Mouse (Mus musculus): ENCODE data around the gene D330020A13Rik.
A peak's percentile ranks its signal among the peaks of the same experiment; 100 is the strongest.
"Not testable (repeated sequence)": the region's sequence is repeated elsewhere in the genome, so short reads cannot be mapped to it uniquely, and the experiment has no call there.

Gene D330020A13Rik

DNA sequence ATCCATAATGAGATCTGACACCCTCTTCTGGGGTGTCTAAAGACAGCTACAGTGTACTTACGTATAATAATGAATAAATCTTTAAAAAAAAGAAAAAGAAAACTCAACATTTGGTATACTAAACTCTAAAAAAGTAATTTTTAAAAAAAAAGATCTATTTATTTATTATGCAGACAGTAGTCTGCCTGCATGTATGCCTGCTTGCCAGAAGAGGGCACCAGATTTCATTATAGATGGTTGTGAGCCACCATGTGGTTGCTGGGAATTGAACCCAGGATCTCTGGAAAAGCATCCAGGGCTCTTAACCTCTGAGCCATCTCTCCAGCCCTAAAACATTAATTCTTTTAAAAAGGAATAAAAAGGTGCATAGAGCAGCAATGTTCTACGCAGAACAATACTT lies 2.4 kb downstream of the D330020A13Rik start:
- not testable (repeated sequence) for DNase-seq (ENCODE audit: low spot score in 2 of 2)

DNA sequence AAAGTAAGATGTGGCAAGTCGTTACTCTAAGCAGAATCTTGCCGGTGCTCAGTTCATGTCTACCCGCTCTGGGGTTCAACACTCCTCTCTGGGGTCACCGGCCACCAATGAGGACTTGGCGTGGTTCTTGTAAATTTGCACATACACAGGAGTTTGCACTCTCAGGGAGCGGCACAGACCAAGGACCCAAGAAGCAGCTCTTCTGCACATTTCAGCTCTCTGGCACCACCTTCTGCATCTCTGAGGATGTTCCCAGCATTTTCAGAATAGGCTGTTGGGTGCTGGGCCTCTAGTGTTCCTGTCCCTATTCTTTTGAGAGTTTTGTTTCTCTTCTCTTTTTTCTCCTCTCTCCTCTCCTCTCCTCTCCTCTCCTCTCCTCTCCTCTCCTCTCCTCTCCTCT lies 7.0 kb downstream of the D330020A13Rik start:
- peak; percentile 8 to 42 for DNase-seq (ENCODE audit: low spot score in 2 of 2)

DNA sequence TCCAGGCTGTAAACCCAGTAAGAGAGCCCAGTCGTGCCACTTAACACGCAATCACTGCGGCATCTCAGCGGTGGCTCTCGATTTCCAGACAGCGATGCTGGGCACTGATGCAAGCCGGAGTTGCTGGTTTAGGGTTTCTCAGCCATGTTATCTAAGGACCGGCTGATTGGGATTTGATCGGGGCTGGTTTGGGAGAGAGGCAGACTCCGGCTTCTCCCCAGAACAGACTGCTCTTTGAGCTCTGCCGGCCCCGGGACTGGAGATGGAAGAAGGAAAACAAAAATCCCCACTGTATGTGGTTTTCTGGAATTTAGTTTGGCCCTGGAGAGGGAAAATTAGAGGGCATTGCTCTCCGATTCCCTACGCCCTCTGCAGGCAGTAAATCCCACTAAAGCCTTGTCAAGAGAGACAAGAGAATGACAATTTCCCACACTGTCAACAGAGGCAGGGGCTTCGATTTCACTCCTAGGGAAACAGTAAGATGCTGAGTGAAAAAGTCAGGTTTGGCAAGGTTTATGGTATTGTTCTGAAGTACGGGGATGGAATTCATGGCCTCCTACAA lies 8.7 kb downstream of the D330020A13Rik start:
- no peak for DNase-seq (ENCODE audit: low spot score in 2 of 2)

DNA sequence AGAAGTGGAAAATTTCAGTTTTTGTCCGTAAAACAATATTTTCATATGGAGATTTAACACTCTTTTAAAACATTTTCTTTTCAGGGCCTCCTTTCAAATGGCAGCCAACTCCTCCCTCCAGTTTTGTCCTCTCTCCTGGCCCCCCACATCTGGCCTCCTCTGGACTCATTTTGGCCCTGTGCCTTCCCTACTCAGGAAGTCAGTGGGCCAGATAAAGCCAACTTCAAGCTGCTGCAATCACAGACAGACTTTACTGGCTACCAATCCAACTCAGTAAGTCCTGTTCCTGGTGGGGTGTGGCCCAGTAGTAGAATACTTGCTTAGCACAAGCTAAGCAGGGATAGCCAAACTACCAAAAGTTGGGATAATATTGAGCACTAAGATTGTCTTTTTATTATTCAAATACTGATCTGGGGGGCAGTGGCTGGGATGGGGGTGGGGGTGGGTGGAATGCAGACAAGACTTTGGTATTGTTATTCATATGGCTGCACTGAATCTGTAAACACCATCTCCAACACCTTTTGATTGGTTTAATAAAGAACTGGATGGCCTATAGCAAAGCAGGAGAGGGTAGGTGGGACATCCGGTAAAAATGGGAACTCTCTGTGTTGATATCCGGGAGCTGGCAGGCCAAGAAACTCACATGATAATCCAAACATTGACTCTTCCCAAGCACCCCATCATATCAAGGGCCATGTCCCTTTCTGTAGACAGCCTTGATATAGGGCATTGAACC lies 12.9 kb downstream of the D330020A13Rik start:
- no peak for DNase-seq (ENCODE audit: low spot score in 2 of 2)

DNA sequence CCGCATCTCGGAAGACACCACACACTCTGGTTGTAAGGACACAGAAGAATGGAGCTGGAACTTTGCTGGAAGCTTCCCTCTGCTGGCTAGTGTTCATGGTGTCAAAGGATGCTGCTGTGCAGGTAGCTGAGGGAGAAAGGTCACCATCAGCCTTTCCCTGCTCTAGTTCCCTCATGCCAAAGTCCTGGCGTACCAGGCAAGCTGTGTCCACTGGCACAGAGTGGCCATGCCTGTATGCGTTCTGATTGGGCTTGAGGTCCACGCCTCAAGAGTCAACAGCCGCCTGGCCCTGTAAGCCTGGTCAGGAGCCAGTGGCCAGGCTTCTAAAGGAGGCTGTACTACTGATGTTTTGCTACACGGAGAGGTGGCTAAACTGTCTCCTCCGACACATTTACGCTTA lies 15.2 kb downstream of the D330020A13Rik start:
- no peak for DNase-seq (ENCODE audit: low spot score in 2 of 2)

DNA sequence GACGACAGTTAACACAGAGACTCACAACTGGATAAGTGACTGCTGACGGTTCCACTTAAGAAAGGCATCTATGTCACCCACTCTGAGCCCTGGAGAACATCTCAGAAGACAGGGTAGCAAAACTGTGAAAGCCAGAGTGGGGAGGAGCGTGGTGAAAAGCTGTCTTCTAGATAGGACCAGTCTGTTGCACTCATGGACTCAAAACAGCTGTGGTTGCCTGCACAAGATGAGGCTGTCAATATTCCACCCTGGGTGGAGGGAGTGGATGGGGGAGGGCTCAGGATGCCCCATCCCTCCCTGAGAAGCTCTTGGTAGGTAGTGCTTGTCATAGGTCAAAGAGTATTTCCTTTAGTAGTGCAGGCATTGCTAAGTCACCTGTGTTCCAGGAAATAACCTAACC lies 15.6 kb downstream of the D330020A13Rik start:
- no peak for DNase-seq (ENCODE audit: low spot score in 2 of 2)

DNA sequence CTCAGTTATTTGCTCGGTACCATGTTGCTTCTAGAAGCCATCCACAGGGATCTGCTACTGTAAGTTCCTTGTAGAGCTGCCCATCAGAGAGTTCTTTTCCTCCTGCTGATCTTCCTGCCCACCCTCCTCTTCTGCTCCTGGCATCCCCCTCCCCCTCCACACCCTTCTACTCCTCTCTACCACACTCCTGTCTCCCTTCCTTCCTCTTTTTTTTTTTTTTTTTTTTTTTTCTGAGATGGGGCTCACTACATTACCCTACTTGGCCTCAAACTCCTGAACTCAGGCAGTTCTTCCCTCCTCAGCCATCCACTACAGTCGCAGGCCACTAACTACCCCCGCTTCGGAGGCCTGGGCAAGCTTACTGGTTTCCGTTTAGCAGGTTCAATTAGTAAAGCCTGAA lies 18.3 kb downstream of the D330020A13Rik start:
- DNase-seq (ENCODE audit: low spot score in 2 of 2), result no peak

DNA sequence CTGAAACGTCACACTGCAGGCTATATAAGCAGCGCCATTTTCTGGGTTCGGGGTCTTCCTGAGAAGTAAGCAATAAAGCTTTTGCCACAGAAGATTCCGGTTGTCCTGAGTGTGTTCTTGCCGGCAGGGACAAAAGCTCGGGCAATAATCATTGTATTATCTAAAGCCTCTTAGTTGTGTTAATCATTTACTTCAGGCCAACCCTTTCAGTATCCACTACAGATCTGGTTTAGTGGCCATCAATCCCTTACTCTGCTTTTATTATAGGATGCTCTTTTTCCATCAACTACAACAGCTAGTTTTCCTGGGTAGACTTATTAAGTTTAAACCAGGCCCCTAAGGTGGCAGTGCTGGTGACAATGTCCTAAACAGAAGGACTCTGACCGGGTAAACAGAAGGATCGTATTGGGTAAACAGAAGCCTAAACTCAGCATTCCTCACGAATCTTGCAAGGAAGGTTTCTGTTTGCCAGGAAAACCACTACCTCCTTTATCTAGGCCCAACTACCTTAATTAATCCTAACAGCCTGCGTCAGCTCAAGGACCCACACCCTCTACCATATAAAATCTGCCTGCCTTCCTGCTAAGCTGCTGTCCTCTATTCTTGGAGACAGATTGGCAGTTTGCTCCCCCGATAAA lies 24.3 kb downstream of the D330020A13Rik start:
- DNase-seq (ENCODE audit: low spot score in 2 of 2), result no peak

DNA sequence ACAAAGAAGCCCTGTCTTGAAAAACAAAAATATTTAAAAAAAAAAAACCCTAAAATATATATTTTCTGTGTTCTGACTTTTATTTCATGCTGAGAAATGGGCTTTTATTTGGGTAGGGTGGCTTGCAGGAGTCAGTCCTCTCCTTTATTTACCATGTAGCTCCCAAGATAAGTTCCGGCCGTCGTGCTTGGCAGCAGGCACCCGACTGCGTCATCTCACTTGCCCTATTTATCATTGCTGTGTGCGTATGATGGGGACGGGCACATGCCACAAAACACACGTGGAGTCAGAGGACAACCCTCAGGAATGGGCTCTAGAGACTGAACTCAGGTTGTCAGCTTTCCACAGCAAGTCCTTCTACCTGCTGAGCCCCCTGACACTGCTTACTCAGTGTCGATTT lies 25.0 kb downstream of the D330020A13Rik start:
- DNase-seq (ENCODE audit: low spot score in 2 of 2), result no peak

DNA sequence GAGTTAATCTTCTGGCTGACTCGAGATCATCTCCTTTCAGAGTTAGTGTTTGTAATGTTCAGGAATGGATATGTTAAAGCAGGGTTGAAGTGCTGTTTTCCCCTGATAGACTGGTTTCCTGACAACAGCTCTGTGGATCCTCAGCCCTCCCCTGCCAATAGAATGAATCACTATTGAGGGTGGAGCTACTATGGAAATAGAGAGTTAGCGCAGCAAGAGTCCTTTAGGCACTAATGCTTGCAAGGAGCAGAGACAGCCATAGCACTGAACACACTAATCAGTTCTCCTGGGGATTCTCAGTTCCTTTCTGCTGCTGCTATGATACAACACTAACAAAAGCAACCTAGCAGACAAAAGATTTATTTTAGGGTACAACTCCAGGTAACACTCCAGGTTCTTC lies 26.2 kb downstream of the D330020A13Rik start:
- no peak for DNase-seq (ENCODE audit: low spot score in 2 of 2)

DNA sequence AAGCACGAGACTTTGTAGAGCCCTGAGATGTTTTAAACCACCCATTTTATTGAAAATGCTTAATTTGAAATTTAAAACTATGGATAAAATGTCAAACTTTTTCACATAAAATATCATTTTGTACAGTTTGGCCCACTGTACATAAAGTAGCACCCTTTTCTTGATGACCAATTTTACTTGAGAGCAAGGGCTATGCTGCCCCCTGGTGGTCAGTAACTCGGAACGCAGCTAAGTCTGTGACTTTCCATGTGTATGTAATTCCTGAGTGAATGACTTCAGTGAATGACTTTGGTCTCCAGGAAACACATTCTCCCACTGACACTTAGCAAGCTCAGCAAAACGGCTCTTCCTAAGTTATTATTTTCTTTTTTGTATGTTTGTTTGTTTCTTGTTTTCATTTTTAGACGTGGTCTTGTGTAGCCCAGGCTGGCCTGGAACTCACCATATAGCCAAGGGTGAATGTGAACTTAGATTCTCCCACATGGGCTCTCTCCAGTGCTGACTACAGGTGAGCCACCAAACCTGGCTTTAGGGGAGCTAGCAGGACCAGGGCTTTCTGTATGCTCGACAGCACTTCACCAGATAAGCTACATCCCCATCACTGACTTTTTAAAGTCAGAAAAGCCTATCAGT lies 30.2 kb downstream of the D330020A13Rik start:
- peak; percentile 7 to 47 for DNase-seq (ENCODE audit: low spot score in 2 of 2)

DNA sequence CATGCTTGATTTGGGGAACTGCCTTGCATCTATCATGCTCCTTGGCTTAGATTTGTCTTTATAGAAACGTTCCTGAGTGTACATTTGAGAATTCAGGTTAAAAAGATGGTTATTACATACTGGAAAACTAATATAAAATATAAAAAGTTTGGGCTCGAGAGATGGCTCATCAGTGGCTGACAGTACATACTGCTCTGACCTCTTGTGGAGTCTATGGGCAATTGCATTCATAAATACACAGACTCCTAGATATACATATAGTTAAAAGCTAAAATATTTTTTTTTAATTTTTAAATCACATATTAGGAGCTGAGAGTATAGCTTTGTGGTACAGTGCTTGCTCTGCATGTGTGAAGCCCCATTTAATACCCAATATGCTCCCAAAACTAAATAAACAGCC lies 38.2 kb downstream of the D330020A13Rik start:
- DNase-seq (ENCODE audit: low spot score in 2 of 2), result no peak

DNA sequence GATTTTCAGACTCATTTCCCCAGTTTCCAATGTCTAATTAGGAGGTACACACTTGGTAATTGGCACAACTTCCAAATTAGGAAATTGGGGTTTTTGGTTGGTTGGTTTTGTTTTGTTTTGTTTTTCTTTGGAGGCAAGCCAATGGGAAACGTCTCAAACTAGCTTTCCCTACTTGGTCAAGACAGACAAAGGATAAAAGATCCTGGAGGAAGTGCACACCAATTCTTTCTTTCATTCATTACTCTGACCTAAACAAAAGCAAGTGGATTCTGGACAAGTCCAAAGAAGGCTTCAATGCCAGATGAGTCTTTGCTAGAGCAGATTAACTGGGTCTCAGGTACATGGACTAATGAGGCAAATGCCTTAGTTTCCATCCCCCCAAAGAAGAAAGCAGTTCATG lies 49.8 kb downstream of the D330020A13Rik start:
- DNase-seq (ENCODE audit: low spot score in 2 of 2), result no peak

Measured in frontal cortex, postnatal 14 days (tissue).